Mouse (Mus musculus): ENCODE measurements around the gene Gsk3a. TPM values are rescaled to one million over a fixed set of nuclear protein-coding genes. Genes with fewer than 3 reads are reported as not detected.

The Gsk3a gene
- polyA plus RNA-seq, 1 experiment from 2014 or later: 12.1 TPM

GRCm38 (mm10) chr7:25218705-25219415, 18.8 kb downstream of the Gsk3a start:
- peaks cover 15% of the 10 kb centered on the region for H3K36me3 ChIP-seq
- H3K4me1 ChIP-seq (replicated peaks): peaks cover 30% of the 10 kb centered on the region
- peak overlapping the region; percentile 74 for H3K27ac ChIP-seq (ENCODE audit: poor library complexity, severe bottlenecking)
- WGBS: under 1% methylated on average over 53 of the region's 53 CpGs
- peak; percentile 34 for ATAC-seq (ENCODE audit: insufficient number of reproducible peaks, low FRiP score)
- H3K9ac ChIP-seq: peak overlapping the region; percentile 71
- no peaks in the 10 kb centered on the region for H3K9me3 ChIP-seq (replicated peaks)
- H3K27me3 ChIP-seq (replicated peaks): no peaks in the 10 kb centered on the region
- H3K4me3 ChIP-seq: peak overlapping the region; percentile 69
- peak overlapping the region; percentile 94 for H3K4me2 ChIP-seq

GRCm38 (mm10) chr7:25217653-25218395, 19.8 kb downstream of the Gsk3a start:
- H3K9ac ChIP-seq: peak overlapping the region; percentile 71; the same call in 1 of the 2 replicates
- peak overlapping the region; percentile 94 for H3K4me2 ChIP-seq

GRCm38 (mm10) chr7:25214172-25214571, 23.5 kb downstream of the Gsk3a start:
- peaks cover 7% of the 10 kb centered on the region for H3K4me1 ChIP-seq (replicated peaks)
- H3K36me3 ChIP-seq: peaks cover 29% of the 10 kb centered on the region
- no peak overlapping the region for H3K9ac ChIP-seq
- 88% methylated on average over 2 of the region's 2 CpGs for WGBS
- no peaks in the 10 kb centered on the region for H3K9me3 ChIP-seq (replicated peaks)
- no peaks in the 10 kb centered on the region for H3K27me3 ChIP-seq (replicated peaks)
- no peak for ATAC-seq (ENCODE audit: insufficient number of reproducible peaks, low FRiP score)
- no peak overlapping the region for H3K4me3 ChIP-seq
- H3K27ac ChIP-seq (ENCODE audit: poor library complexity, severe bottlenecking): no peak overlapping the region
- H3K4me2 ChIP-seq: no peak overlapping the region

More at GRCm38 (mm10) chr7:25217653-25218395, 19.8 kb downstream of the Gsk3a start:
- 70% methylated on average over 12 of the region's 12 CpGs for WGBS
- H3K4me3 ChIP-seq: peak overlapping the region; percentile 69
- H3K9me3 ChIP-seq (replicated peaks): no peaks in the 10 kb centered on the region
- ATAC-seq (ENCODE audit: insufficient number of reproducible peaks, low FRiP score): no peak
- peaks cover 28% of the 10 kb centered on the region for H3K4me1 ChIP-seq (replicated peaks)
- no peaks in the 10 kb centered on the region for H3K27me3 ChIP-seq (replicated peaks)
- H3K27ac ChIP-seq (ENCODE audit: poor library complexity, severe bottlenecking): no peak overlapping the region
- H3K36me3 ChIP-seq: peaks cover 6% of the 10 kb centered on the region

DNA sequence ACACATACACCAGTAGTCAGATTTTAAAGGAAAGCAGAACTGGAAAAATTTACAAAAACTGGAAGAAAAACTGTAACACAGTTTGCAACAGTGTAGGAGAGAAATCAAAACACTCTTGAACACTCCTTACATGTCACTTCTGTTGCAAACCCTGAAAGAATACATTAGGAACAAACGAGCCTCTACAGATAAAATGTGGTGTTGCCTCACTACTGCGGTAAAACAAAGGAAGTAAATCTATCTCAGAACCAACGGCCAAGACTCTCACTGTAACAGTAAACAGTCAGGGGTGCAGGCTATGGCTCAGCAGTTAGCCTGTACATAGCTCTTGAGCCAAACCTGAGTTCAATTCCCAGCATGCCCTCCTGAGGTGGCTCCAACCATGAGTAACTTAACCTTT, 24.6 kb downstream of the Gsk3a start:
- H3K4me2 ChIP-seq: no peak overlapping the region
- ATAC-seq (ENCODE audit: insufficient number of reproducible peaks, low FRiP score): no peak
- no peak overlapping the region for H3K9ac ChIP-seq
- peaks cover under 1% of the 10 kb centered on the region for H3K4me1 ChIP-seq (replicated peaks)
- H3K9me3 ChIP-seq (replicated peaks): no peaks in the 10 kb centered on the region
- peaks cover 40% of the 10 kb centered on the region for H3K36me3 ChIP-seq
- 73% methylated on average over 3 of the region's 3 CpGs for WGBS
- H3K4me3 ChIP-seq: no peak overlapping the region
- no peak overlapping the region for H3K27ac ChIP-seq (ENCODE audit: poor library complexity, severe bottlenecking)
- no peaks in the 10 kb centered on the region for H3K27me3 ChIP-seq (replicated peaks)

- H3K27me3 ChIP-seq (replicated peaks): no peaks in the 10 kb centered on the region
- no peaks in the 10 kb centered on the region for H3K9me3 ChIP-seq (replicated peaks)
- no peak for ATAC-seq (ENCODE audit: insufficient number of reproducible peaks, low FRiP score)
- no peak overlapping the region for H3K9ac ChIP-seq
- no peak overlapping the region for H3K4me3 ChIP-seq
- no peak overlapping the region for H3K27ac ChIP-seq (ENCODE audit: poor library complexity, severe bottlenecking)
- 78% methylated on average over 4 of the region's 4 CpGs for WGBS
- peaks cover 42% of the 10 kb centered on the region for H3K36me3 ChIP-seq
- H3K4me1 ChIP-seq (replicated peaks): peaks cover 2% of the 10 kb centered on the region
- H3K4me2 ChIP-seq: no peak overlapping the region
These were observed 27.2 kb downstream of the Gsk3a start for GRCm38 (mm10) chr7:25210482-25210881.

DNA sequence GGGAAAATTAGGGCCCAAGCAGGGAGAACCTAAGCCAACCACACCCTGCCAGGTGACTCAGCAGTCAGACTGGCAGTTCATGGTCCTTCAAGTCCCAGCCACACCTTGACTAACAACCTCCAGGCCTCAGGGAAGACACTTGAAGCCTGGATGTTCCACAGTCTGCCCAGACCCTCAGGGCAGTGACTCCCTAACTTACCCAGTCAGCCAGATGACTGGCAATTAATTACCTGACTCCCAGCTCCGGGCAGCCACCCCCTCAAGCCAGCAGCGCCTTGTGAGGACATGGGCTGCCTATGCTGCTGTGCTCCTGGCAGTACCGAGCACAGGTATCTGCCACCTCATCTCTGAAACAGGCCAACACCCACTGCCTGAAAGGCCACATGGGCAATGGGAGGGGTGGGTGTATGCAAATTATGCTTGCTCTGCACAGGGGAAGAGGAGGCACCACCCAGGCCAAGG, 28.5 kb downstream of the Gsk3a start:
- ATAC-seq (ENCODE audit: insufficient number of reproducible peaks, low FRiP score): peak; percentile 61
- no peak overlapping the region for H3K4me3 ChIP-seq
- peaks cover 12% of the 10 kb centered on the region for H3K4me1 ChIP-seq (replicated peaks)
- H3K27ac ChIP-seq (ENCODE audit: poor library complexity, severe bottlenecking): no peak overlapping the region
- WGBS: 74% methylated on average over 3 of the region's 3 CpGs
- H3K4me2 ChIP-seq: no peak overlapping the region
- H3K36me3 ChIP-seq: peaks cover 40% of the 10 kb centered on the region
- H3K9ac ChIP-seq: no peak overlapping the region
- no peaks in the 10 kb centered on the region for H3K9me3 ChIP-seq (replicated peaks)
- no peaks in the 10 kb centered on the region for H3K27me3 ChIP-seq (replicated peaks)

DNA sequence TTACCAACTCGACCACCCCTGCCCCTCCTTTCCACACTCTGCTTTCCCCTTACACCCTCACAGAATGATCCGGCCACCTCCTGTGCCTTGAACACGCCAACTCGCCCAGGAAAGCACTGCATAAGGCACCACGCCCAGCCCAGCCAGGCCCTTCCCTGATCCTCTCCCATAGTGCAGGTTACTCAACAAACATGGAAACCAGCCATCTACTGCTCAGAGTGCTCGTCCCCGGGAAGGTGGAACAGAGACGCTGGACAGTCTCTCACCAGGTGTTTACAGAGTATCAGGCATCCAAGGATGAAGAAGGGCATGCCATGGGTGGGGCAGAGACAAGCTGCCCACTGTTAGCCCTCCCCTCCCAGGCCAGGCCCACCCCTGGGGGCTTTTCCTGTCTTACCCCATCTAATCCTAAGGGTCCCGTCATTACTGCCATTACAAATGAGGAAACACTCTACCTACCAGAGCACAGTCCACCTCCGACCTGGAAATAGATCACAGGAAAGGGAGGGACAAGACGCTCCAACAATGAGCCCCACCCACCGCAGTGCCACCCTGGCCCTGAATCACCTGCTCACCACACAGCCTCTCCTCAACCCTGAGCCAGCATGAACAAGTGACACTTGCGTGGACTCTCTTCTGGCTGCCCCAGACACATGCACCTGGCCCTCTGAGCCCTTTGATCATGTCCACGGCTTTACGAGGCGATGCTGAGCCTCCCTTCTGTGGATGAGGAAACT, 31.4 kb downstream of the Gsk3a start:
- Histone ChIP-seq H3K9me3 (replicated peaks) (no peaks in the 10 kb centered on the region), H3K4me3 (no peak overlapping the region), H3K9ac (no peak overlapping the region), H3K4me1 (replicated peaks) (peaks cover 12% of the 10 kb centered on the region), H3K36me3 (peaks cover 54% of the 10 kb centered on the region), H3K27me3 (replicated peaks) (no peaks in the 10 kb centered on the region), H3K27ac (ENCODE audit: poor library complexity, severe bottlenecking) (no peak overlapping the region), H3K4me2 (no peak overlapping the region)
- WGBS: 91% methylated on average over 16 of the region's 16 CpGs
- ATAC-seq (ENCODE audit: insufficient number of reproducible peaks, low FRiP score): no peak

GRCm38 (mm10) chr7:25205355-25206093, 32.1 kb downstream of the Gsk3a start:
- Histone ChIP-seq H3K9ac (peak overlapping the region; percentile 39; the same call in 1 of the 2 replicates), H3K27me3 (replicated peaks) (no peaks in the 10 kb centered on the region), H3K4me2 (no peak overlapping the region), H3K9me3 (replicated peaks) (no peaks in the 10 kb centered on the region), H3K27ac (ENCODE audit: poor library complexity, severe bottlenecking) (no peak overlapping the region), H3K4me3 (no peak overlapping the region), H3K36me3 (peaks cover 47% of the 10 kb centered on the region), H3K4me1 (replicated peaks) (peaks cover 12% of the 10 kb centered on the region)
- ATAC-seq (ENCODE audit: insufficient number of reproducible peaks, low FRiP score): no peak
- 71% methylated on average over 16 of the region's 16 CpGs for WGBS

GRCm38 (mm10) chr7:25203624-25204023, 34.0 kb downstream of the Gsk3a start:
- H3K27ac ChIP-seq (ENCODE audit: poor library complexity, severe bottlenecking): no peak overlapping the region
- peaks cover 12% of the 10 kb centered on the region for H3K4me1 ChIP-seq (replicated peaks)
- peaks cover 4% of the 10 kb centered on the region; the same call in 1 of the 2 replicates for H3K9me3 ChIP-seq (replicated peaks)
- peaks cover 28% of the 10 kb centered on the region for H3K36me3 ChIP-seq
- H3K4me3 ChIP-seq: no peak overlapping the region
- no peak overlapping the region for H3K9ac ChIP-seq
- 90% methylated on average over 20 of the region's 20 CpGs for WGBS
- no peak overlapping the region for H3K4me2 ChIP-seq
- ATAC-seq (ENCODE audit: insufficient number of reproducible peaks, low FRiP score): no peak
- H3K27me3 ChIP-seq (replicated peaks): no peaks in the 10 kb centered on the region

DNA sequence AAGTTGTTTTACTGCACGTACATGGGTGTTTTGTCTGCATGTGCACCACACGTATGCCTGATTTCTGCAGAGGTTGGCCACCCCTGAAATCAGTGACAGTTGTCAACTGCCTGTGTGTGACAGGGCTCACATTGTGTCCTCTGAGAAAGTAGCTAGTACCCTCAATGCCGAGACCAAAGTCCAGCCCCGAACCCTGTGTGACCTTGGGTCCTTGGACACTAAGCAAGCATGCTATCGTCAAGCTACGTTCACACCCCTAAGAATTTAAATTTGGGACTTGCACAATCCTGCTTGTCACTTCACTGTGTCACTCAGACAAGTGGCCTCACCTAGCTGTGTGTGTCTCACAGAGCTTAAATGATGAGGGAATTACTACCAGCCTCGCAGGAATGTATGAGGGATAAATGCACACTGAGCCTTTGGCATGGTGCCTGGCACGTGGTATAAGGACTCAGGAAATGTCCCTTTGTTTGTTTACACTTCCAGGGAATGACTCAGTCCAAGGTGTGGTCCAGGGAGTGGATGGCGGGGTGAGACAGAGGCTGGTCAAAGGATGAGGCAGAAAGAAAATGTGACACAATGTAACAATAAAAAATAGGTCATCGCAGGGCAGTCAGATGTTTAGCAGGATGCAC, 40.1 kb downstream of the Gsk3a start:
- ATAC-seq (ENCODE audit: insufficient number of reproducible peaks, low FRiP score): 0 out of 2 replicates have a peak, but pooled peaks have one; percentile 45

More for the DNA sequence above, 40.1 kb downstream of the Gsk3a start:
- Histone ChIP-seq H3K4me2 (no peak overlapping the region), H3K4me1 (replicated peaks) (peaks cover 8% of the 10 kb centered on the region), H3K9ac (no peak overlapping the region; the same call in 1 of the 2 replicates), H3K27ac (ENCODE audit: poor library complexity, severe bottlenecking) (no peak overlapping the region), H3K27me3 (replicated peaks) (0 out of 2 replicates have a peak, but pooled peaks cover 11% of the 10 kb centered on the region), H3K4me3 (no peak overlapping the region), H3K36me3 (peaks cover 8% of the 10 kb centered on the region; the same call in 1 of the 2 replicates), H3K9me3 (replicated peaks) (peaks cover 4% of the 10 kb centered on the region; the same call in 1 of the 2 replicates)
- WGBS: 51% methylated on average over 10 of the region's 10 CpGs
